Mouse (Mus musculus): ENCODE measurements around the gene Trim33.

Trim33 gene

GRCm38 (mm10) chr3:103364182-103364945, 85.3 kb downstream of the Trim33 start:
- no peak for DNase-seq

GRCm38 (mm10) chr3:103367176-103367970, 88.3 kb downstream of the Trim33 start:
- DNase-seq: no peak

GRCm38 (mm10) chr3:103368731-103369130, 89.6 kb downstream of the Trim33 start:
- no peak for DNase-seq

GRCm38 (mm10) chr3:103374028-103374427, 94.9 kb downstream of the Trim33 start:
- peak; percentile 41 to 68 for DNase-seq

- peak in 1 of 2 experiments; percentile 48 for DNase-seq
These were observed 96.2 kb downstream of the Trim33 start for GRCm38 (mm10) chr3:103375181-103375855.

- peak in 1 of 2 experiments; percentile 15 for DNase-seq
These were observed 98.9 kb downstream of the Trim33 start for GRCm38 (mm10) chr3:103378018-103378417.

- DNase-seq: no peak
These were observed 100.3 kb downstream of the Trim33 start for GRCm38 (mm10) chr3:103379371-103379770.

- DNase-seq: no peak
These were observed 101.7 kb downstream of the Trim33 start for GRCm38 (mm10) chr3:103380814-103381213.

- no peak for DNase-seq
These were observed 102.3 kb downstream of the Trim33 start for GRCm38 (mm10) chr3:103381441-103381840.

- peak; percentile 82 to 92 for DNase-seq
These were observed 103.9 kb downstream of the Trim33 start for GRCm38 (mm10) chr3:103382872-103383567.

- DNase-seq: no peak
These were observed 105.4 kb downstream of the Trim33 start for GRCm38 (mm10) chr3:103384486-103384885.

GRCm38 (mm10) chr3:103384949-103385348, 105.9 kb downstream of the Trim33 start:
- no peak for DNase-seq

GRCm38 (mm10) chr3:103385383-103386291, 106.5 kb downstream of the Trim33 start:
- DNase-seq: peak in 1 of 2 experiments; percentile 16

- peak in 1 of 2 experiments; percentile 32 for DNase-seq
These were observed 107.4 kb downstream of the Trim33 start for GRCm38 (mm10) chr3:103386292-103387031.

- no peak for DNase-seq
These were observed 113.6 kb downstream of the Trim33 start for GRCm38 (mm10) chr3:103392613-103393258.

GRCm38 (mm10) chr3:103393283-103394060, 114.4 kb downstream of the Trim33 start:
- DNase-seq: no peak

- DNase-seq: no peak
These were observed 115.0 kb downstream of the Trim33 start for GRCm38 (mm10) chr3:103394121-103394520.

- no peak for DNase-seq
These were observed 118.4 kb downstream of the Trim33 start for GRCm38 (mm10) chr3:103397523-103397922.

GRCm38 (mm10) chr3:103400807-103401206, 121.7 kb downstream of the Trim33 start:
- no peak for DNase-seq

All from spleen, adult 18-20 months (tissue).